Mouse (Mus musculus) limb, embryonic 12.5 days (tissue): ENCODE data around the gene Ctsw. TPM values are rescaled to one million over a fixed set of nuclear protein-coding genes. Genes with fewer than 3 reads are reported as not detected.

Experiments used
- ATAC-seq: fragments of 200-750 bp; cut with Nextera tagmentation; 2 replicates; pipeline ENCODE4 v1.8.0; 2017; ENCODE audit warnings: low read depth, moderate TSS enrichment; ENCODE audit not compliant: insufficient number of reproducible peaks, insufficient read depth, low FRiP score, low TSS enrichment
- H3K27ac ChIP-seq: fragments of 300-500 bp; sonication (generic); 2 replicates; pipeline ENCODE4 v1.5.1; 2016; ENCODE audit warnings: mild to moderate bottlenecking, moderate library complexity
- H3K27me3 ChIP-seq: fragments of 300-500 bp; sonication (generic); 2 replicates; pipeline ENCODE4 v1.6.1; 2016; ENCODE audit warnings: mild to moderate bottlenecking, moderate library complexity
- H3K36me3 ChIP-seq: fragments of 300-500 bp; sonication (generic); 2 replicates; pipeline ENCODE4 v1.6.1; 2016; ENCODE audit warnings: mild to moderate bottlenecking, moderate library complexity
- H3K4me1 ChIP-seq: fragments of 300-500 bp; sonication (generic); replicated peaks from 2 replicates; pipeline ENCODE4 v1.6.1; 2016
- H3K4me2 ChIP-seq: fragments of 300-500 bp; sonication (generic); 2 replicates; pipeline ENCODE4 v1.6.1; 2016; ENCODE audit warnings: mild to moderate bottlenecking, moderate library complexity
- H3K4me3 ChIP-seq: fragments of 300-500 bp; sonication (generic); replicated peaks from 2 replicates; pipeline ENCODE4 v1.5.1; 2016; ENCODE audit warnings: mild to moderate bottlenecking
- H3K9ac ChIP-seq: fragments of 300-500 bp; sonication (generic); replicated peaks from 2 replicates; pipeline ENCODE4 v1.6.1; 2016; ENCODE audit warnings: mild to moderate bottlenecking, moderate library complexity
- H3K9me3 ChIP-seq: fragments of 300-500 bp; sonication (generic); 2 replicates; pipeline ENCODE4 v1.6.1; 2016; ENCODE audit warnings: mild to moderate bottlenecking, moderate library complexity
- WGBS: fragments of 180-500 bp; shearing (Covaris S2); methylation state at CpG from one replicate; pipeline ENCODE4 v1.1.7; 2016; 5-methylcytosine and 5-hydroxymethylcytosine counted together
- polyA plus RNA-seq: library from polyadenylated mRNA; unstranded; fragments of >200 nt; fragmentation: Nextera tagmentation; extraction: Ambion mirVana; gene quantifications from 2 replicates; pipeline ENCODE4 v1.2.1, GENCODE M21; 2016

Ctsw gene
- polyA plus RNA-seq, 1 experiment from 2014 or later, result 2.2 TPM

- H3K27me3 ChIP-seq, result no peaks in the 10 kb centered on the region
- H3K36me3 ChIP-seq, result peaks cover 60% of the 10 kb centered on the region
- no peak overlapping the region for H3K4me3 ChIP-seq
- H3K27ac ChIP-seq, result no peak overlapping the region
- peaks cover 11% of the 10 kb centered on the region for H3K4me1 ChIP-seq
- no peaks in the 10 kb centered on the region for H3K9me3 ChIP-seq
- no peak overlapping the region for H3K4me2 ChIP-seq
- no peak for ATAC-seq
- H3K9ac ChIP-seq, result no peak overlapping the region
- 93% methylated on average over 6 of the region's 6 CpGs for WGBS
Measured at GRCm38 (mm10) chr19:5420579-5420978, 47.7 kb downstream of the Ctsw start.

- H3K27ac ChIP-seq, result no peak overlapping the region
- H3K4me1 ChIP-seq, result peaks cover 11% of the 10 kb centered on the region
- H3K9me3 ChIP-seq, result no peaks in the 10 kb centered on the region
- no peak overlapping the region for H3K4me2 ChIP-seq
- H3K4me3 ChIP-seq, result no peak overlapping the region
- WGBS, result 93% methylated on average over 9 of the region's 9 CpGs
- no peaks in the 10 kb centered on the region for H3K27me3 ChIP-seq
- no peak overlapping the region for H3K9ac ChIP-seq
- ATAC-seq, result no peak
- peaks cover 60% of the 10 kb centered on the region for H3K36me3 ChIP-seq
Measured at GRCm38 (mm10) chr19:5419630-5420029, 48.7 kb downstream of the Ctsw start.

GRCm38 (mm10) chr19:5418750-5419466, 49.4 kb downstream of the Ctsw start:
- no peaks in the 10 kb centered on the region for H3K9me3 ChIP-seq
- H3K4me3 ChIP-seq, result no peak overlapping the region
- no peak for ATAC-seq
- no peak overlapping the region for H3K27ac ChIP-seq
- H3K4me1 ChIP-seq, result peaks cover 10% of the 10 kb centered on the region
- no peak overlapping the region for H3K4me2 ChIP-seq
- no peaks in the 10 kb centered on the region for H3K27me3 ChIP-seq
- H3K36me3 ChIP-seq, result peaks cover 60% of the 10 kb centered on the region
- H3K9ac ChIP-seq, result no peak overlapping the region
- 96% methylated on average over 8 of the region's 8 CpGs for WGBS

Other genes starting within 250 kb of the Ctsw start
- 25.9 and 32.2 TPM in 2 replicates for gene Pacs1, start 195.4 kb downstream of the Ctsw start, polyA plus RNA-seq
- gene Sf3b2, start 173.1 kb downstream of the Ctsw start, polyA plus RNA-seq, result 380 and 389 TPM in 2 replicates
- 6.1 and 6.7 TPM in 2 replicates for gene Gal3st3, start 170.2 kb downstream of the Ctsw start, polyA plus RNA-seq
- not detected in 2 replicates for gene Catsper1, start 132.8 kb downstream of the Ctsw start, polyA plus RNA-seq
- 1.4 and 1.9 TPM in 2 replicates for gene Cst6, start 118.9 kb downstream of the Ctsw start, polyA plus RNA-seq
- gene Eif1ad, start 101.8 kb downstream of the Ctsw start, polyA plus RNA-seq, result 68.6 and 73.5 TPM in 2 replicates
- 453 and 465 TPM in 2 replicates for gene Banf1, start 101.3 kb downstream of the Ctsw start, polyA plus RNA-seq
- gene Sart1, start 79.8 kb downstream of the Ctsw start, polyA plus RNA-seq, result 111 and 118 TPM in 2 replicates
- 0.20 TPM in 2 replicates for gene Tsga10ip, start 66.0 kb downstream of the Ctsw start, polyA plus RNA-seq
- gene Drap1, start 43.5 kb downstream of the Ctsw start, polyA plus RNA-seq, result 310 and 324 TPM in 2 replicates
- gene AI837181, start 43.4 kb downstream of the Ctsw start, polyA plus RNA-seq, result 65.0 and 69.1 TPM in 2 replicates
- gene Fosl1, start 21.0 kb downstream of the Ctsw start, polyA plus RNA-seq, result not detected in 2 replicates
- 10.4 and 10.8 TPM in 2 replicates for gene Ccdc85b, start 10.6 kb downstream of the Ctsw start, polyA plus RNA-seq
- gene Fibp, start 7.9 kb downstream of the Ctsw start, polyA plus RNA-seq, result 130 and 140 TPM in 2 replicates
- gene Efemp2, start 5.4 kb upstream of the Ctsw start, polyA plus RNA-seq, result 138 and 139 TPM in 2 replicates
- gene Mus81, start 19.9 kb upstream of the Ctsw start, polyA plus RNA-seq, result 43.4 and 43.7 TPM in 2 replicates
- 2,525 and 2,543 TPM in 2 replicates for gene Cfl1, start 21.9 kb upstream of the Ctsw start, polyA plus RNA-seq
- 0.20 and 0.42 TPM in 2 replicates for gene 1700020D05Rik, start 35.3 kb upstream of the Ctsw start, polyA plus RNA-seq
- gene Snx32, start 42.0 kb upstream of the Ctsw start, polyA plus RNA-seq, result 9.3 and 10.1 TPM in 2 replicates
- gene Ovol1, start 92.1 kb upstream of the Ctsw start, polyA plus RNA-seq, result 1.2 TPM in 2 replicates
- gene Ap5b1, start 99.5 kb upstream of the Ctsw start, polyA plus RNA-seq, result 1.8 TPM in 2 replicates
- gene Rnaseh2c, start 133.4 kb upstream of the Ctsw start, polyA plus RNA-seq, result 171 and 193 TPM in 2 replicates
- 56.3 and 60.1 TPM in 2 replicates for gene Kat5, start 141.7 kb upstream of the Ctsw start, polyA plus RNA-seq
- gene Rela, start 169.0 kb upstream of the Ctsw start, polyA plus RNA-seq, result 44.7 and 45.9 TPM in 2 replicates
- gene Sipa1, start 195.2 kb upstream of the Ctsw start, polyA plus RNA-seq, result 26.5 and 27.6 TPM in 2 replicates
- gene Map3k11, start 220.2 kb upstream of the Ctsw start, polyA plus RNA-seq, result 19.4 and 19.6 TPM in 2 replicates
- gene Pcnx3, start 220.4 kb upstream of the Ctsw start, polyA plus RNA-seq, result 35.9 and 38.3 TPM in 2 replicates
- 0.40 TPM in 1 of 2 replicates, not detected in the other for gene Kcnk7, start 235.9 kb upstream of the Ctsw start, polyA plus RNA-seq